Mouse (Mus musculus) cerebellum, adult 11 months (tissue): ENCODE data around the gene Olig1.
"Not testable (repeated sequence)": the region's sequence is repeated elsewhere in the genome, so short reads cannot be mapped to it uniquely, and the experiment has no call there.

Experiments used
- DNase-seq: peaks from one replicate; pipeline ENCODE4 v3.0.0; 2022

The Olig1 gene

DNA sequence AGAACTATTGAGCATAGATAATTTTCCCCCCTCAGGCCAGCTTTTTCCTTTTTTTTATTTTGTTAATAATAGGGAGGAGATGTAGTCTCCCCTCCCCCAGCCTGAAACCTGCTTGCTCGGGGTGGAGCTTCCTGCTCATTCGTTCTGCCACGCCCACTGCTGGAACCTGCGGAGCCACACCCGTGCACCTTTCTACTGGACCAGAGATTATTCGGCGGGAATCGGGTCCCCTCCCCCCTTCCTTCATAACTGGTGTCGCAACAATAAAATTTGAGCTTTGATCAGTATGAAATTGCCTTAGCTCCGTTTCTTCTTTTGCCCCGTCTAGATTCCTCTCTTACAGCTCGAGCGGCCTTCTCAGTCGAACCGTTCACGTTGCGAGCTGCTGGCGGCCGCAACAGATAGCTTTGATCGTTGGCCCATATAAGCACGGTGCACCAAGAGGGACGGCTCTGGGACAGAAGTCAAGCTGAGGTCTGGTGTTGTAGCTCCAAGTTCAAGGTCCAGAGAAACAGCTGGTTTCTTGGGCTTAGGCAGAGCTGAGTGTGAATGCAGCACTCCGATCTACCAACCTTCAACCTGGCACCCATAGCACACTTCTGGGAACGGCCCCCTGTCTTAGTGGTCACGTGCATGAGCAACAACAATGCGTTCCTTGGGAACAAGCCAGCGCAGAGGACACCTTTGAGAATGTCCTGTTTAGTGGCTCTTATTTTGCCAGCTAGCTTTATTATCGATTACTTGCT, 14.0 kb upstream of the Olig1 start:
- DNase-seq, result not testable (repeated sequence)

DNA sequence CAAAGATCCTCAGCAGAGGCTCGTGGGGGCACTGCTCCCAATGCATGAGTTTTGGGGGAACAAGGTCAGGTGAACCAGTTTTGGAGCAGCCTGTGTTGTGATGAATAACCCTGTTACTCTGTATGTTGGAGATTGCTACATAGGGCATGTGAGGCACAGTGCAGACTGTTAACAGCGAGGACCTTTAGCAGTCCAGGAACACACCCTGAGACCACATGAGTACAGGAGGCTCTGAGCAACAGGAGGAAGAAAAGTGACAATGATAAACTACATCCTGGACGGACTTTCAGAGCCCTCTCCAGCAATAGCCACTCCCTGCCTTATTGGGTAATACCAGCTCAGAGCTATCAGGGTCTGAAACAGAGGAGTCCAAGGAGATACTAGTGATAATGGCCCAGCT, 10.6 kb upstream of the Olig1 start:
- DNase-seq, result no peak

DNA sequence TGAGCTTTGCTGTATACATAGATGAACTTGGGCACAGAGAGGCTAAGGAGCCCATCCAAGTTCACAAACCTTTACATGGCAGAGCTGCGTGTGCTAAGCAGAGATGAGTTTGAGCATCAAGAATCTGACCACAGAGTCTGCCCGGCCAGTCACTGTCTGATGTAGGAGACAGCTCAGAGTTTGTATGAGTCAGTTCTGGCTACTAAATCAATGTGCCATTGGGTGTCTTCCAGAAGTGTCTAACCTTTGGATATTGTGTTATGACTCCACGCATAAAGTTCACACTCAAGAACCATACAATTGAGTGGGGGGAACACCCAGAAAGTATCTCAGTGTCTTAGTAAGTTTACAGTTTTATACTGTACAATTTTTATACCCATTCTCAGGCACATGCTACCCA, 8.7 kb upstream of the Olig1 start:
- DNase-seq, result no peak

DNA sequence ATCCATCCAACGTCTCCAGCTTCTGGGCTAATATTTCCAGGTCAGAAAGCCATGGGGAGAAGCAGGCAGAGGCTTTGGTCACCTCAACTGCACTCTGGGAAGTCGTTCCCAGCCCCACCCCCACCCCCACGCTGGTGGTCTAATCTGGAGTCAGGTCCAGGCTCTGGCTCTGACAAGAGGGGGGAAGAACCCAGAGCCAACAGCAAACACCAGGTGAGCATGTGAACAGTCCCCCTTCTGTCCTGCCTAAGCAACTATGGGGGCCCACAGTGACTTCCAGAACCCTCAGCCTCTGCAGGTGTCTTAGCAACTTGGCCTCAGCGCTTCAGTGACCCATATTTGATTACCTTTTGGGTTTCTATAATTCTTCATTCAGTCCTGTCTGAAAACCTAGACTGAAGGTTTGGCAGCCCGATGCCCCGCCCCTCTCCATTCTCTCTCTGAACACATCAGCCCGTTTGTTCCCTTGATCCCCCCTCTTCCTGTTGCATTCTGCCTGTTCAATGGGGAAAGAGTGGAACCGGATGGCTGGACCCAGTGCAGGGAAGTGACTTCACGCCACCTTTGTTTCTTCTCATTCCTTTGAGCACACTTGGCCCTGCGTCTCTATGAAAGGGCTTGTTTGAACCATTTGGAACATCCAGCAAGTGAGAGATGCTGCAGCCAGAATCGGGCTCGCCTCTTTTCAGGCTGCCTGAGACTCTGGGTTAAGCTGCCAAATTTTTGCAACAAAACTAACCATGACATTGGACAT, 6.9 kb upstream of the Olig1 start:
- DNase-seq, result no peak

DNA sequence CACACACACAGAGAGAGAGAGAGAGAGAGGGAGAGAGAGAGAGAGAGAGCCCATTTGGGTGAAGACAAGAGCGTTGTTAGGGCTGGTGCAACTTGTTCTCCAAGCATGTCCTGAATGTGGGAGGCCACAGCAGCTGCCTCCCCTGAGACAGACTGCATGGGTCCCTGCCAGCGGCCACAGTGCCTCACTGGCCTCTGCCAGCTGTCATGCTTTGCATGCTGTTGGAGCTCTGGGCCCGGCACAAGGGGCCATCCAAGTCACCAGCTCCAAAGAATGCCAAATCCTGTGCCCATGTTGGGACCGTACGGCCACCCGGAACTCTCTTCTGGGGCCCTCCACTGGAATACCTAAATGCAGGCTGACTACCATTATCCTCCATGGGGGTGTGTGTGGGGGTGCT, 3.6 kb upstream of the Olig1 start:
- no peak for DNase-seq

DNA sequence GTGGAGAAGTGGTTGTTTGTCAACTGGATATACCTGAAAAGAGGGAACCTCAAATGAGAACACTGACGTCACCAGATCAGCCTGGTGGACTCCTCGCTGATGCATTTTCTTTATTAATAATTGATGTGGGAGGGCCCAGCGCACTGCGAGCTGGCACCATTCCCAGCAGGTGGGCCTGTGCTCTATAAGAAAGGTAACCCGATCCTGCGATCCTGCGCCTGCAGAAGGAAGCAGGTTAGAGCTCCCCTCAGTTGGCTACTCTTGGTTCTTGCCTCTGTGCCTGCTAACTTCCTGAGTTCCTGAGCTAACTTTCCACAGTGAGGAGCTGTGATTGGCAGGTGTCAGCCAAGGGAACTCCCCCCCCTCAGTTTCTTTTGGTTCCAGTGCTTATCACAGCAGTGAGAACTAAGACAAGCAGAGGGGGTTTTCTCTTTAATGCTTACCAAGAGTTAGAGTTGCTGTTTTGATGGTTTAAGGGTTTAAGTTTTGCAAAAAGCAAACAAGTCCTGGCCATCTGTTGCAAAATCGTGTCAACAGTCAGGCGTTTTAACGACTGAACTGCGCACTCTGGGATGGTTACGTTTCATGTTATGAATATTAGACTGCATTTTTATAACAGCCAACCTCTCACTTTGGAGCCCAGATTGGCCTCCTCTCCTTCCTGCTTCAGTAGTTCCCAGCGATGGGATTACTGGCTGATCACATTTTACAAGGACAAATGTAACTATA, 684 bp upstream of the Olig1 start:
- no peak for DNase-seq

DNA sequence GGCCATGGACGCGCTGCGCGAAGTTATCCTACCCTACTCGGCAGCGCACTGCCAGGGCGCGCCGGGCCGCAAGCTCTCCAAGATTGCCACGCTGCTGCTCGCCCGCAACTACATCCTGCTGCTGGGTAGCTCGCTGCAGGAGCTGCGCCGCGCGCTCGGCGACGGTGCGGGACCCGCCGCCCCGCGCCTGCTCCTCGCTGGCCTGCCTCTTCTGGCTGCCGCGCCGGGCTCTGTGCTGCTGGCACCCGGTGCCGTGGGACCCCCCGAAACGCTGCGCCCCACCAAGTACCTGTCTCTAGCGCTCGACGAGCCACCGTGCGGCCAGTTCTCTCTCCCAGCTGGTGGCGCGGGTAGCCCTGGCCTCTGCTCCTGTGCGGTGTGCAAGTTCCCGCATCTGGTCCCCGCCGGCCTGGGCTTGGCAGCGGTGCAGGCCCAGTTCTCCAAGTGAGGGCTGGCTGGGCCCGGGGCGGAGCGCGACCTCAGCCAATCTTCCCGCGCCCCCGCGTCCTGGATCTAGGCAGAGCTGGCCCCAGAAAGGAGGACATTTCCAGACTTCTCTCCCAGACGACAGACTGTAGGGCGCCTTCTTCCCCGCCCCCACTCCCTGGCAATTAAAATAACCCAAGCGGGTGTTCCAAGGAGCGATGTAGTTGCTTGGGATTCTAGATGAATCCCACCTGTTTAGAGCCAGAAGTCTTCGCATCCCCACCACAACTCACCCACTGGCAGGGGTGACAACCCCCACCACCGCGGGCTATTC, 820 bp downstream of the Olig1 start:
- no peak for DNase-seq

DNA sequence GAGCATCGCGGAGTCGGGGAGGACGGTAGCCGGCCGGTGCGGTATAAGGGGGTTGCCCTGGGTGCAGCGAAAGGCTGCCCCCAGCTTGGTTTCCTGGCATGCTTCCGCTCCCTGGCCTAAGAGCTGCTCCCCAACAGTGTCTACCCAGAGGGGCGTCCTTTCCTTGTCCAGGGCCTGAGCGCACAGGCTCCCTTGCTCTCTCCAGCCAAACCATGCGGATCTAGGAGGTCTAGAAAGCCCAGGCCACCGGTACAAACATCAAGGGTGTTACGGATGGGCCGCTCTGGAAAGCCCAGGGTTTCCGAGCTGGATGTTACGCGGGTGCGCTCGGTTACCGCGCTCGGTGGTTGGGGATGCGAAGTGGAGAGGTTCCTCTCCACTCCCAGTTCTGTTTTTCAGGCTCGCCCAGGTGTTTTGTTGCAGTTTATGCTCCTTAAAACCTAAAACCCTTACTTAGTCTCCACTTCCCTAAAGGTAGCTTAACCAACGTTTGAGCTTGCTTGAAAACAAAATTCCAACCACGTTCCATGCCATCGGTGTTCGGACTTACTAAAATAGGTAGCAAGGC, 1.5 kb downstream of the Olig1 start:
- DNase-seq, result no peak

DNA sequence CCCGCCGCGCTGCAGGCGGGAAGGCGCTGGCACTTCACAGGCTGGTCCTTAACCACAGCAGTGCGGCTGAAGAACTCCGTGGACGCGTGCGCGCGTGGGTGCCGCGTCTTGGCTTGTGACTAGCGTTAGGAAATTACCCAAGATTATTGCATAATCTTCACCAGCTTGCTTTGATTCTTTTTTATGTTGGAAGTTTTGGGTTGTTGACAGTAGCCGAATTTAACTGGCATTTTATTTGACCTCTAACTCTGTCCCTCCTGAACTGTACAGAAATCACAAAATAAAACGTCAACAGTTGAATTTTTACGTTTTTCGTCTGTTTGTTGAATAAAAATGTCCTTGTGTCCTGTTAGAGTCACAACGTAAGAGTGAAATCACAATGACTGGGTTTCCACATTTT, 2.1 kb downstream of the Olig1 start:
- DNase-seq, result no peak

DNA sequence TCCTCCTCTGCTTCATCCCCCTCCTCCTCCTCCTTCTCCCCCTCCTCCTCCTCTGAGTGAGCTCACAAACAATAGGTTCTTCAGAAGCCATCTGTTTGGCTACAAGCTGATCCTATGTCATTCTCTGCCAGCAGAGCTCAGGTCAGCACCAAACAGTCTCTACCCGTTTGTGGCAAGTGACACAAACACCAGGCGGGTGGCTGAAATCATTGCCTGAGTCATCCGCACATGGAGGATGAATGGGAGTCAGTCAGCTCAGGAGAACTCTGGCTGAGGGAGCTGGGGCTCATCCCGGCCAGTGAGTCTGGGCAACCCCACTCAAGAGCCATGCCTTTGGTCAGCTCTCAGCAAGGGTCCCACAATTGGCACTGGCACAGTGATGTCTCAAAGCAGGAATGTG, 10.9 kb downstream of the Olig1 start:
- no peak for DNase-seq

DNA sequence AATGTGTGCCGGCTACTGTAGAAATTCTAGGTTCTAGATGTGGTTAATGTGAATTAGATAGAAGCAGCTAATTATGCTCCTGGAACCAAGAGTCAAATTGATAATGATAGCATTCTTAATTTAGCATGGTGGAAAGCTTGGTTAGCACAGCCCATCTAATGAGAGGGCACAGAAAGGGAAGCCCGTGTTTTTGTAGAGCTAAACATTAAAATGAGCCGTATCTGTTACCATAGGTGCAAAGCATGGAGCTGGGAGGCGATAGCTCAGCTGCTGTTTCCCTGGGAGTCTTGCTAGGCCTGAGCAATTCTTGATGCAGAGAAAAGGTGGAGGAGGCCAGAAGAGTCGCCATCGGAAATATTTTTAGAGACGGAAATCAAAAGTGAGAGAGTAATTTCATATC, 22.5 kb downstream of the Olig1 start:
- DNase-seq, result no peak

DNA sequence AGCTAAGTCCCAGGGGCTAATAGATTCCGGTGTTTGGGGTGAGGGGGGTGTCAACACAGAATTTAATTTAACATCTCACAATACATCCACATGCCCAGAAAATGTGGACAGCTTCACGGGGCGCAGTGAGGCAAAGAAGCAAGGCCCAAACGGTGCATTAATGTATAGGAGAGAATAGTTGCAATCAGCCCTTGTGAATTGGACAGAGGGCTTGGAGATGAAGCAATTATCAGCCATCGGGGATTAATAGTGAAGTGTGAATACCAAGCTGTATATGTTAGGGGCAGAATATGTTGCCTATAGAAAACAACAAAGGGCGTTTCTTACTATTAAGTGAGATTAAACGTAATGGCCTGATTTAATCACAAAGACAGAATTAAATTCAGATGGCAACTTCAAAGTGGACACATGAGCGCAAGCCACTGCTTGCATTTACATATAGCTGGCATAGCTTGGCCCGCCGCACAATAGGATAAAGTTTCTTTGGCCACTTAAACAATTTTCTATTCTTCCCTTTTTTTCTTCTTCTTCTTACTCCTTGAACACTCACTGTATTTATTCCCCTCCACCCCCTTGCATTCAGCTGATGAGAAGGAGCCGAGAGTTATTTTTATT, 23.3 kb downstream of the Olig1 start:
- no peak for DNase-seq

DNA sequence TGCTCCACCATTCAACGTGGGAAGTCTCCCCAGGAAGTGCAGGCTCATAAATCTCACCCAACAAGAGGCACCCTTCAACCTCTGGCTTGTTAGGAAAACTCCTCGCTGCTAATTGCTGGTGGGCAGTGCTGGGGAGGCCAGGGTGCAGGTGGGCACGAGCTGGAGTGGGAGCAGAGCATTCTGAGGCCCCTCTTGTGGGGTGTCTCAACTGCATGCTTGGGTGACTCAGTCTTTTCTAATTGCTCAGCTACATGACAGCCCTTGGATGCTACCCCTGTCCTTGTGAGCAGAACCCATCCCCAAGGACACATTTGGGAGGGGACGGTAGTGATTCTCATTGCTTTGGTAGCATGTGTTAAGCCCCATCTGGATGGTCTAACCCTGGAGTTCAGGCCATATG, 28.2 kb downstream of the Olig1 start:
- DNase-seq, result no peak

DNA sequence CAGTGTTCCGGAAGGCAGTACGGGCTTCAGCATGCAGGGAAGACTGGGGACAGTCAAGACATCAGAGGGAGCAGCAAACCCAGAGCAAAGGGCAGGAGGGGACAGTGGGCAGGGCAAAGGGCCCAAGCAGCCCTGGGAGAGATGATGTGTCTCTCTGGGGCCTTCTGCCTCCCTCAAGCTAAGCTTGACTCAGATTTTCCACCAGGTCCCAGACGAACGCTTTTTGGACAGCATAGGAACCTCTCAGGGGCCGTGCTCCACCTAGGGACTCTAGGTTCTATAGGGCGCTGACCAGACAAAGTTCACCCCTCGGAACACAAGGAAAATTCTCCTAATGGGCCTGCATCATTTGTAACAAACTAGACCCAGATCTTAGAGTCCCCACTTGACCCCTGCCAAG, 29.8 kb downstream of the Olig1 start:
- no peak for DNase-seq

DNA sequence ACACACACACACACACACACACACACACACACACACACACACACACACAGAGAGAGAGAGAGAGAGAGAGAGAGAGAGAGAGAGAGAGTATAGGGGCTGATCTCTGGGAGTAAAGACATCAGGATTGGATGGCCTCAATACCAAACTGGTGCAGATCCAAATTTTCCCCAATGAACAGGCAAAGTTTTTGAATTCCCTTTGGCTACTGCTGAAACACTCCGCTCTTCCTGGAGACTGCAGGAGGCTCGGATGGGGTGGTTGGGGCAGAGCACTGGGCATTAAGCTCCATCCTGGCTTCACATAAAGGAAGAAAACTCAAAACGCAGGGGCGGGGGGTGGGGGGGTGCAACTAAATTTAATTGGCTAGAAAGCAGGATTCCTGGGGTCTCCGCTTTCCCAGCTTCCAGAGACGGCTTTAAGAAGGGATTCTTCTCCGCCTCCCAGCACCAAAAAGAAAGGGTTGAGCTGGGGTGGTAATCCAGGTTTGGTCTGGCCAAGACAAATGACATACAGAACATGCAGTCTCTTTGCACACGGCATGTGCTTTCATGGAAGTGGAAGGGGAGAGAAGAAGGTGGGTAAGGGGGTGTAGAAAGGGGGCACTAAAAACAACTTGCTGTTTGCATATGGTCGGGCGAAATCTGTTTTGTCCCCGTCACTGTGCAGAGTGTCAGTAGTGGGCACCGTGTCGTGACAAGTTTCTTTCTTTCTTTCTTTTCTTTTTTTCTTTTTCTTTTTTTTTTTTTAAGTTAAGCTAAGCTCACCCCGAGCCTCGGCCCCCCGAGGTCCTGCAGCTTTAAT, 31.3 kb downstream of the Olig1 start:
- DNase-seq, result no peak

DNA sequence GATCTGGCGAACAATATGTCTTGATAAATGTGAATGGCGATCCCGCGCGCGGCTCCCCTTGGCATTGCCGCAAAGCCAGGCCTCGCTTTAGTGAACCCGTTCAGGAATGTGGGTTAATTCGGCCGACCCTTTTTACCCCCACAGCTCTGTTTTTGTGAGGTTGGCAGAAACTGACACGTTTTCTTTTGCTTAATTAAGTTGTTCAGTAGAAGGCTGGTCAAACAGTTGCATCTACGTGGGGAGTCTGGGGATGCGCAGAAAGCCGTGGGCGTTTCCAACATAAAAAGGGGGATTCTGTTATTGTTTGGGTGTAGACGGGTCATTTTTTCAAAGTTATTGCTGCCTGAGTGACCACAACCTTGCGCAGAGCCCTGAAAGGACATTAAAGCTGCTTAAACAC, 31.9 kb downstream of the Olig1 start:
- DNase-seq, result no peak

DNA sequence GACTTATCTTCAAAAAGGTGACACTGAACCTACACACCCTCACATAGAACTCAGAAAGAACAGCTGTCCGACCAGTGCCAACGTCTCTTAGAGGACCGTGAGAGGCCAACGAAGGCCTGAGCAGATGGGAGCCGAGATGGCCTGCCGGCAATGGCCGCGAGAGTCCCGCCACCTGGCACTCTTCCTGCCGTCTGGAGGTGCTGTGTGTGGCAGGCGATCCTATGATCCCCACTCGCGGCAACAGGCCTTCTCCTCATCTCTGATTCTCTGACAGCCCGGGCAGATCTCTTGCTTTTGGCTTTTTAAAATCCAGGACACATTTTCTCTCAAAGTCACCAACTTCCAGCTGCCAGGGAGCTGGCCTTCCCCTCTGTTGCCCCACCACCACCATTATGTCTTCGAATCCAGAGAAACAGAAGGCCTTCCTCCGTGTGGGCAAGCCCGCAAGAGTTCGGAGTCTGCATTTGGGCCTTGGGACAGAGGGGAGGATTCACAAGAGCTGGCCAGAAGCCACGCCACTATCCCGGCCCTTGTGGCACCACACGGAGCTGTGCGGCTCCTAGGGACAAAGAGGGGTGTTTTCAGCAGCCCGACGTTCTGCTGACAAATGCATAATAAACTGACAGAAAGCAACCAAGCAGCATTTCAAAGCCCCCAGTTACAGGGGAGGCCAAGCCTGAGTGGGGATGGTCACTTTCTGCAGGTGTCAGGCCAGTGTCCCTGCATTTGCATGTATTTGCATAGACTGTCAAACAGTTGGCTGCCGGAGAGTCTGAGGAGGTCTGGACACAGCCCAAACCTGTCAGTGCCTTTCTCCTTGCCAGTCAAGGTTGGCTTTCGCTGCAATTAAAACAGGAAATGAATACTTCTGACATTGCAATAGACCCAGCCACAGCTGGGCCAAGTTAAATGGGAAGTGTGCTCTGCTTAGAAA, 34.5 kb downstream of the Olig1 start:
- peak; percentile 23 for DNase-seq

DNA sequence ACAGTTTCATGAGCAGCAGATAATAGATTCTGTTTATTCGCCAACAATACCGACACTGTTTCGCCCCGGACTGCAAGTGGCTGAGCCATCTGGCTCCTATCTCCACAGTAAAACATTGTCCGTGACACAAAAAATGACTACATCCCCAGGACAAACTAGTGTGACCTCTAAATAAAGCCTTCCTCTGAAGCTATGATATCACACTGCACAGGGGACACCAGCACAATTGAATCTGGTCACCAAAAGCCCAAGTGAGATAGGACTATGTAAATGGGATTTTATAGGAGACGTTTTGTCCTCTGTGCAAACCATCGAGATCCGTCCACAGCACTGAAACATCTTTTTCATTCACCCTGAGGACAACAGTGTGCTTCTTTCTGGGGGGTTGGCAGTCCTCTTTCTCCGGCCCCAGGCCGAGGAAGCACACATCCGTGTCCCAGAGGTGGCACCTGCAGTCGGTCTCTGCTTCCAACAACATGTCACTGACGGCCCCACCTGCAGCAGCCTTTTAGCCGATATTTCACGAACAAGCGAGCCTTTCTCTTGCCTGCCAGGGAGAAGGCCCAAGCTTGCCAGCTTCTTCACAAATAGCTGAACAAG, 36.0 kb downstream of the Olig1 start:
- DNase-seq, result no peak

DNA sequence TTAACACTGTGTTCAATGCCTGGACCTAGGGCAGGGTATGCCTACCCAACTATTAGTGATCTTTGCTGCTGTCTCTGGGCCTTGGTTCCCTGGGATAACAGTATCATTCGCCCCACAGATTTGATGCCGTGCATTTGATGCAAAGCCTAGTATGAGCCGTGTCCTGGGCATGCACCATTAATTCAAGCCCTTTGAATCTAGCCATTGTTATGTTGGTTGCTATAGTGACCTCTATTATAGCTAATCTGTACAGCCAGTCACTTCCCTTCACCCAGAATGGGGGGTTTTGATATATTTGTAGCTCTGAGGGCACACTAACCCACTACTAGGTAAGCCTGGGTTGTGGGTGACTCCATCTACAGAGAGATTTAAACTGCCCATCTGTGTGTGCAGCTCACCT, 40.3 kb downstream of the Olig1 start:
- DNase-seq, result no peak

DNA sequence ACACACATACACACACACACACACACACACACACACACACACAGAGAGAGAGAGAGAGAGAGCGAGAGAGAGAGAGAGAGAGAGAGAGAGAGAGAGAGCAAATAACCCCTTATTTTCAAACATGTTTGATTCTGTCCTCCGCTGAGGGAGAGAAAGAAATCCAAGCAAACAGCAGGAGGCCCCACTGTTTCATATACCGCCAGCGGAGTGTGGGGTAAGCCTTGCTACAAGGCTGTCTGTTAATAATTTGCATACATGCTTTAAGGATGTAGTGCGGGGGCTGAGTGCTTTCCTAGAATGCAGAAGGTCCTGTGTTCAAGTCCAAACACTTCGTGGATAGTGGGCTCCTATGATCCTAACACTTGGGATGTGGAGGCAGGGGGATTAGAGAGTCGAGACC, 43.3 kb downstream of the Olig1 start:
- no peak for DNase-seq
